Mouse (Mus musculus): ENCODE data around the gene Gnas. TPM values are rescaled to one million over a fixed set of nuclear protein-coding genes. Genes with fewer than 3 reads are reported as not detected.
A peak's percentile ranks its signal among the peaks of the same experiment; 100 is the strongest.
"Not testable (repeated sequence)": the region's sequence is repeated elsewhere in the genome, so short reads cannot be mapped to it uniquely, and the experiment has no call there.

Gene Gnas
- total RNA-seq, 2 experiments from 2014 or later, result 238 to 554 TPM

DNA sequence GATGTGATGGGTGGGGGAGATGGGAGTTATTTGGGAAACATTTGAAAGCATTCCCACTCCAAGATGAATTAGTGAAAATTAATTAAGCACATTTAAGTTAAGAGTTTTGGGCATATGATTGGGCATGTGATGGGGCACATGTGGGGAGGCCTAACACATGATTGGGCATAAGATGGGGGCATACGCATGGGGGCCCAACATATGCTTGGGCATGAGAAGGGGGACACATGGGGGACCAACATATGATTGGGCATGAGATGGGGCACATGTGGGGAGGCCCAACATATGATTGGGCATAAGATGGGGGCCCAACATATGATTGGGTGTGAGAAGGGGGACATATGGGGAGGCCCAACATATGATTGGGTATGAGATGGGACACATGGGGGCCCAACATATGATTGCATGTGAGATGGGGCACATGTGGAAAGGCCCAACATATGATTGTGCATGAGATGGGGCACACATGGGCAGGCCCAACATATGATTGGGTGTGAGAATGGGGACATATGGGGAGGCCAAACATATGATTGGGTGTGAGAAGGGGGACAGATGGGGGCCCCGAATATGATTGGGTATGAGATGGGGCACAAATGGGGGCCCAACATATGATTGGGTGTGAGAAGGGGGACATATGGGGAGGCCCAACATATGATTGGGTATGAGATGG is 63.0 kb downstream of the Gnas start:
- ATAC-seq (ENCODE audit: poor library complexity, severe bottlenecking), result not testable (repeated sequence)

DNA sequence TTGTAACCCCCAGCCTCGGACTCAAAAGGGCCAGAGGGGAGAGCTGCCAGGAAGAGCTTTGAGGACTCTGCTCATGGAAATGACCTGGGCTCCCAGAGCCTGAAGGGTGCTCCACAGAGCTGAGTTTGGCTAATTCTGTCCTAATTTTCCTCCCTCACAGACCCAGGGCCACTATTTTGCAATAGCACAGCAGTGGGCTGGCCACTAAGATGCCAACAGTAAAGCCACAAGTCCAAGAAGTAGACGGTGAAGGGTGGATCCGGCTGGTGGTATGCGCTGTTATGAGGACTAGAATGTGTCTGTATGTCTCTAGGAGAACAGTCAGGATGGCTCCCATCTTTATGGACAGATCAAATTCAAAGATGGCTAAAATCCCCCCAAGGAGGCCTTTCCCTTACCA is 74.4 kb downstream of the Gnas start:
- ATAC-seq (ENCODE audit: poor library complexity, severe bottlenecking), result no peak

DNA sequence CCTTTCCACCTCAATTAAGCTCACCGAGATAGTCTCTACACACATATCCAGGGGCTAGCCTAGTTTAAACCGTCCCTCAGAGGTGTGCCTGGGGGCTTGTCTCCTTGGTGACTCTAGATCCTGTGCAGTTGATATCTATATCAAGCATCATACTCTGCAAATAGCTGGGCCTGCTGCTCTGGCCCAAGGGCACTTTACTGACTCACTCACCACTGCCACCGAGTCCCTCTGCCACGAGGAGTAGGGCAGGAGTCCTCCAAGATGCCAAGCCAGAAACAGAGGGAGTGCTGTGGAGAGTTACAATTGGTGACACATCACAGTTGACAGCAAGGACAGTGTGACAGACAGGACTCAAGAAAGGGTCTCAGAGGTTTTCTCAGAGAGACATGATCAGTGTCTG is 75.5 kb downstream of the Gnas start:
- no peak for ATAC-seq (ENCODE audit: poor library complexity, severe bottlenecking)

GRCm38 (mm10) chr2:174366571-174366970 is 82.5 kb downstream of the Gnas start:
- no peak for ATAC-seq (ENCODE audit: poor library complexity, severe bottlenecking)

GRCm38 (mm10) chr2:174381021-174381420 is 96.9 kb downstream of the Gnas start:
- no peak for ATAC-seq (ENCODE audit: poor library complexity, severe bottlenecking)

DNA sequence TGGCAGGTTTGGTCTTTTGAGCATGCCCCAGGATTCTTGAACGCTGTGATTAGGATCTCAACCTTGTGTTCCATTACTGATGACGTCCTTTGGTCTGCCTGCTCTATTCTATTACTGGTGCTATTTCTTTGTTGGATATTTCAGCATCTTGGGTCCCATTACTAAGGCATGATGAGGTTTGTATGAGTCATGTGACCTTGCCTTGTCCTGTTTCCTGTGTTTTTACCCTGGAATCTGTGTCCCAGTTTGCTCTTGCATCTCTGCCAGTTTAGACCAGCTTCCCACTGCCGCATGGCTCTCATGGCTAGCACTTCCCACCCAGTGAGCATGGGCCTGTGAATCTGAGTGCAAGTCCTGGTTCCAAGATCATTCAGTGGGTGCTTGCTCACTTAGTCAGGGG is 107.8 kb downstream of the Gnas start:
- ATAC-seq (ENCODE audit: poor library complexity, severe bottlenecking), result no peak

- no peak for ATAC-seq (ENCODE audit: poor library complexity, severe bottlenecking)
Measured at GRCm38 (mm10) chr2:174392554-174392953, 108.4 kb downstream of the Gnas start.

DNA sequence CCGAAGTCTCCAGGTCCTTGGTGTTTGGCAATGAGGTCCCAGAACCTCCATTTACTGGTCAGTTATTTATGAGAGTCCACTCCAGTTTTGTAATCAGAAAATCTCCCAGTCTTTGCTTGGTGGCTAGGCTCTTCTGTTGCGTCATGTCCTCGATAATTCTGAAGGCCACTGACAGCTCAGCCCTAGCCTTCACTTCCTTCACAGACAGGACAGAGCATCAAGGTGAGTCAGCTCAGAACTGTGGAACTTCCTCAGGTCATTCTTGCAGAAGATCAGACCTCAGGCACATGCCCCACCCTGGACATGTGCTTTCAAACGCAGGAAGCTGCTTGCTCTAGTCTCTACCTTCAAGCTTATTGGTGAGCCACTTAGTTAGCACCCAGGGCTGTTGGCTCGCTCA is 109.3 kb downstream of the Gnas start:
- peak; percentile 51; the same call in 1 of the 2 replicates for ATAC-seq (ENCODE audit: poor library complexity, severe bottlenecking)

Other genes starting within 250 kb of the Gnas start
- 28.8 and 33.8 TPM in 2 replicates for gene Stx16, start 208.0 kb upstream of the Gnas start, total RNA-seq (2015)
- gene Stx16, start 208.0 kb upstream of the Gnas start, total RNA-seq (2017), result 30.4 and 31.0 TPM in 2 replicates
- 21.3 and 23.1 TPM in 2 replicates for gene Npepl1, start 174.0 kb upstream of the Gnas start, total RNA-seq (2015)
- 16.7 and 17.0 TPM in 2 replicates for gene Npepl1, start 174.0 kb upstream of the Gnas start, total RNA-seq (2017)
- 0.21 TPM in 1 of 2 replicates, not detected in the other for gene Gm20721, start 62.4 kb downstream of the Gnas start, total RNA-seq (2015)
- 1.5 and 3.4 TPM in 2 replicates for gene Gm20721, start 62.4 kb downstream of the Gnas start, total RNA-seq (2017)
- gene Nelfcd, start 131.5 kb downstream of the Gnas start, total RNA-seq (2015), result 24.5 and 25.5 TPM in 2 replicates
- gene Nelfcd, start 131.5 kb downstream of the Gnas start, total RNA-seq (2017), result 26.3 and 39.0 TPM in 2 replicates
- gene Ctsz, start 154.7 kb downstream of the Gnas start, total RNA-seq (2015), result 265 and 282 TPM in 2 replicates
- 388 and 414 TPM in 2 replicates for gene Ctsz, start 154.7 kb downstream of the Gnas start, total RNA-seq (2017)
- gene Tubb1, start 166.4 kb downstream of the Gnas start, total RNA-seq (2015), result not detected in 2 replicates
- gene Tubb1, start 166.4 kb downstream of the Gnas start, total RNA-seq (2017), result 0.26 and 0.53 TPM in 2 replicates
- gene Atp5e, start 179.8 kb downstream of the Gnas start, total RNA-seq (2015), result 421 and 466 TPM in 2 replicates
- gene Atp5e, start 179.8 kb downstream of the Gnas start, total RNA-seq (2017), result 212 and 256 TPM in 2 replicates
- gene Prelid3b, start 188.8 kb downstream of the Gnas start, total RNA-seq (2015), result 62.1 and 66.9 TPM in 2 replicates
- gene Prelid3b, start 188.8 kb downstream of the Gnas start, total RNA-seq (2017), result 141 and 145 TPM in 2 replicates

Measured in megakaryocyte, adult 5-6 weeks (primary cell).